Mouse (Mus musculus): ENCODE data around the gene Syt12.

- no peak for TF ChIP-seq GATA1 (IDR thresholded peaks at IDR 0.05; ENCODE audit: borderline replicate concordance, low read length)
- no peak for TF ChIP-seq FLI1 (IDR thresholded peaks at IDR 0.05; ENCODE audit: low read length)
These were observed 518 bp downstream of the Syt12 start for GRCm38 (mm10) chr19:4476601-4477257.
